Mouse (Mus musculus) intestine, embryonic 15.5 days (tissue): ENCODE results near the gene Gpr141. TPM values are rescaled to one million over a fixed set of nuclear protein-coding genes. Genes with fewer than 3 reads are reported as not detected.

Experiments
- ATAC-seq: fragments of 200-750 bp; cut with Nextera tagmentation; 2 replicates; pipeline ENCODE4 v1.8.0; 2017; ENCODE audit warnings: moderate TSS enrichment, moderate library complexity
- H3K27ac ChIP-seq: fragments of 300-500 bp; sonication (generic); 2 replicates; pipeline ENCODE4 v1.5.1; 2015; ENCODE audit warnings: mild to moderate bottlenecking, inconsistent platforms
- H3K27me3 ChIP-seq: fragments of 300-500 bp; sonication (generic); replicated peaks from 2 replicates; pipeline ENCODE4 v1.6.1; 2015; ENCODE audit warnings: inconsistent platforms
- H3K36me3 ChIP-seq: fragments of 300-500 bp; sonication (generic); 2 replicates; pipeline ENCODE4 v1.6.1; 2015; ENCODE audit warnings: inconsistent platforms
- H3K4me1 ChIP-seq: fragments of 300-500 bp; sonication (generic); replicated peaks from 2 replicates; pipeline ENCODE4 v1.6.1; 2015; ENCODE audit warnings: inconsistent platforms
- H3K4me2 ChIP-seq: fragments of 300-500 bp; sonication (generic); replicated peaks from 2 replicates; pipeline ENCODE4 v1.6.1; 2015; ENCODE audit warnings: mild to moderate bottlenecking, inconsistent platforms
- H3K4me3 ChIP-seq: fragments of 300-500 bp; sonication (generic); replicated peaks from 2 replicates; pipeline ENCODE4 v1.5.1; 2015; ENCODE audit warnings: inconsistent platforms
- H3K9ac ChIP-seq: fragments of 300-500 bp; sonication (generic); 2 replicates; pipeline ENCODE4 v1.6.1; 2015; ENCODE audit warnings: inconsistent platforms
- H3K9me3 ChIP-seq: fragments of 300-500 bp; sonication (generic); 2 replicates; pipeline ENCODE4 v1.6.1; 2016; ENCODE audit warnings: inconsistent platforms
- WGBS: fragments of 180-500 bp; shearing (Covaris S2); methylation state at CpG from one replicate; pipeline ENCODE4 v1.1.7; 2015; 5-methylcytosine and 5-hydroxymethylcytosine counted together
- polyA plus RNA-seq: library from polyadenylated mRNA; unstranded; fragments of >200 nt; fragmentation: Nextera tagmentation; extraction: Ambion mirVana; gene quantifications from 2 replicates; pipeline ENCODE4 v1.2.1, GENCODE M21; 2015

Gene Gpr141
- polyA plus RNA-seq = 0.82 and 0.90 TPM in 2 replicates

DNA sequence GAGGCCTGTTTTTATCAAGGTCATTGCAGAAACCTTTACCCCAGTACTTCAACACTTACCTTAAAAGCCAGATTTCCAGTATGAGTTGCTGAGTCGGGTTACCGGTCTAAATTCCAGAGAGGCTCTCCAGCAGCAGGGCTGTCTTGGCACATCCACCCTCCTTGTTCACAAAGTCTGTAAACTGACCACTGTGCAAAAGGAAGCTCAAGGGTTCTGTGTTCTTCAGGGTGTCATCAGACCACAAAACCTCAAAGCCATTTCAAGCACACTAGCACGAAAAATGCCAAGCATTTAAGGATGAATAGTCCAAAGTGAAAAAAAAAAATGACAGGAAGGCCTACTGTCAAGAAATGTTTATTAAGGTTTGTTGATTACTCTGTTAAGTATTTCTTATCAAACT is at the start of gene Gpr141:
Gene Gpr141, minus strand, starts transcription at position 187 of the 400 bp plus-strand sequence.
- H3K9ac ChIP-seq = no peak within 1 kb of the TSS
- ATAC-seq = no peak
- 51% methylated on average over 3 of the region's 3 CpGs for WGBS
- H3K27ac ChIP-seq = no peak within 1 kb of the TSS
- H3K4me1 ChIP-seq = no peaks in the 10 kb centered on the region
- no peaks in the 10 kb centered on the region for H3K36me3 ChIP-seq
- no peak within 1 kb of the TSS for H3K4me3 ChIP-seq
- no peak within 1 kb of the TSS for H3K4me2 ChIP-seq
- H3K9me3 ChIP-seq = no peaks in the 10 kb centered on the region
- no peaks in the 10 kb centered on the region for H3K27me3 ChIP-seq

DNA sequence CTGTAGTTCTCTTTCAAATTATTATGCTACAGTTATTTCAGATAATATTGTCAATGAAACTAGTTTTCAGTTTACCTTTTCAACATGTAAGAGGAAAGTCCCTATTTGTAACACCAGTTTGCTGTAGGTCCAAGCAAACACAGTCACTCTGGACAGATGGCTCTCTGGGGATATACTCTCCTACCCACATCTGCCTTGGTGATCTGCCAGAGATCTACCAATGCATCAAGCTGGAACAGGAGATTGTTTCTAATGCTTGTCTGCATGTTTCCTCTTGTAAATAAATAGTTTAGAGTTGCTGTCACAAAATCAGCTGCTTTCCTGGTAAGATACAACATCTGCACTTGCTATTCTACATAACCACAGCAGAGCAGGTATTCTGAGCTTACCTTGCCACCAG is 40.2 kb upstream of the Gpr141 start:
- H3K9me3 ChIP-seq = no peaks in the 10 kb centered on the region
- H3K9ac ChIP-seq = no peak overlapping the region
- no peak overlapping the region for H3K27ac ChIP-seq
- H3K36me3 ChIP-seq = no peaks in the 10 kb centered on the region
- no peak overlapping the region for H3K4me3 ChIP-seq
- no peak overlapping the region for H3K4me2 ChIP-seq
- no peak for ATAC-seq
- H3K4me1 ChIP-seq = no peaks in the 10 kb centered on the region
- H3K27me3 ChIP-seq = no peaks in the 10 kb centered on the region

DNA sequence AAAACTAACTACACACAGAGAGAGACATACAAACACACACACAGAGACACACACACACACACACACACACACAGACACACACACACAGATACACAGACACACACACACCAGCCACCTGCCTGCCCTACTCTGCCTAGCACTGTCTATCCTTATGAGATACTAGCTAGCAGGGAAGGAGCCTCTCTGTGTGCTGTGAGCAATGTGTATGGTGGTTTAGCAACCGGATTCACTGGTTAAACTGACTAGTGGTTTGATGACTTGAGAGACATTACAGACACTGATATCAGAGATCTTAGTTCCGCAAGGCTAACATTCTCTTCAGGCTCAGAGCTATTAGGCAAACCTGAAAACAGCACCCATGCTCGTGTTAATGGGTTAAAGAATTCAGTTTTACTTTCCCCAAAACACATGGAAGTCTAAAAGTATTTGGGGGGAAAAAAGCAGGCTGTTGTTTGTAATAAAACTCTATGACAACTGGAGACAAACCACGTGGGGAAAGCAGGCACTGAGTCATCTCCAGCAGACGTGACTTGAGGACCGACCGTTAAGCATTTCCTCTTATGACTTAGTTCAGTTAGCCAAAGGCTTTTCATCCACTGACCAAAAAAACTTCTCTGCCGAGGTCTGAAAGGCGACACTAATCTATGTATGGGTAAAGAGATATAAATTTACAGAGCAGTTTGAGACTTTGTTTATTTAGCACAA is 30.7 kb upstream of the Gpr141 start:
- Histone ChIP-seq H3K9ac (no peak overlapping the region), H3K4me3 (no peak overlapping the region), H3K4me2 (no peak overlapping the region), H3K27ac (no peak overlapping the region), H3K9me3 (no peaks in the 10 kb centered on the region), H3K4me1 (no peaks in the 10 kb centered on the region), H3K36me3 (no peaks in the 10 kb centered on the region), H3K27me3 (no peaks in the 10 kb centered on the region)
- 42% methylated on average over 9 of the region's 9 CpGs for WGBS
- no peak for ATAC-seq

DNA sequence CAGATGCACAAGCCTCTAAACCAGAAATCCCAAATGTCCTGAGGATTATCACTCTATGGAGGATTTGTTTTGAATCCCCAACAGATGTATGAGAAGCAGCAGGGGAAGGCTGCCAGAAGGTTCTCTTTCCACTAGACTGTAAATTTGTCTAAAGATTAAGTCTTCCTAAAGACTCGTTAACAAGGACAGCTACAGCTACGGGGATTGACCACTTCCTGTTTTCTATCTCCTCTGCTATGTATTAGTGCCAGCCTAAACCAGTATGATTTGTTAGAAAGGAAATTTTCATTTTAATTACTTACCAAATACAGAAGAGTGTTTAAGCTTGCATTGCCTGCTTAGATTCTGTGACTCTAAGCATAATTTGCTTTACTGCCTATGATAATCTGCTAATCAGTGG is 30.0 kb upstream of the Gpr141 start:
- ATAC-seq = no peak
- Histone ChIP-seq H3K27ac (no peak overlapping the region), H3K36me3 (no peaks in the 10 kb centered on the region), H3K9ac (no peak overlapping the region), H3K4me1 (no peaks in the 10 kb centered on the region), H3K4me2 (no peak overlapping the region), H3K4me3 (no peak overlapping the region), H3K9me3 (no peaks in the 10 kb centered on the region), H3K27me3 (no peaks in the 10 kb centered on the region)
- WGBS = 27% methylated on average over 2 of the region's 2 CpGs

DNA sequence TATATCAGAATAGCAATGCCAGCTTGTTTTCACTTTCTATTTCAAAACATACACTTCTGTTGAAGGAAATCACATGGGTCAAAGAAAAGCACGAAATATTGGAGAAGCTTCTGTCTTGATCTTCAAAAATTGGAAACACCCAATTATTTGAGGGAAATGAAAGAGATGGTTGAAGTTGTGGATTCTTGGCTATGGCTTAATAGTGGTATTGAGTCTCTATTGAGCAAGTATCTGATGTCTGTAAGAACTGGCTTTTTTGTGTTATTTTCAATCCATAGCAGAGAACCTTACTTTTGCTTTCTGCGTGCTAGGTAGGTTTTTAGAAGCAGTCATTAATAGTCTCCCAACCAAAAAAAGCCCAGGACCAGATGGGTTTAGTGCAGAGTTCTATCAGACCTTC is 19.4 kb upstream of the Gpr141 start:
- no peak for ATAC-seq

DNA sequence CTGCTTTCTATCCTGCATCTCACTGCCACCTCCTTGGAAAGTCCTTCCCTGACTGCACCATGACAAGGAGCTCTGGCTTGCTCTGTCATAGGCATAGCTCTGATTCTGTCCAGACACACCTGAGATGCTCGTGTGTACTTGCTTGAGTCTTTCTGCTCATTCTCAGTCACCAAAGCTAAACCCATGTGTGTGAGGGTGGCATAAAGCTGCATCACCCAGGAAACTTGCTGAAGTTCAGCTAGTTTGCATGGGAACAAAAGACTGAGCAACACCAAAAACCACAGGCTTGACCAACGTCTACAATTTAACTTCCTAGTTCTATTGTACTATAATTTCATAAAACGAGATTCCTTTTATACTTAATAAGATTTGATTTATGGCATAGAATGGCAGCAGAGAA is 18.6 kb upstream of the Gpr141 start:
- ATAC-seq = no peak
- no peak overlapping the region for H3K4me2 ChIP-seq
- no peaks in the 10 kb centered on the region for H3K36me3 ChIP-seq
- WGBS = 70% methylated on average over 3 of the region's 3 CpGs
- H3K27ac ChIP-seq = no peak overlapping the region
- H3K4me3 ChIP-seq = no peak overlapping the region
- no peaks in the 10 kb centered on the region for H3K27me3 ChIP-seq
- no peaks in the 10 kb centered on the region for H3K9me3 ChIP-seq
- no peaks in the 10 kb centered on the region for H3K4me1 ChIP-seq
- no peak overlapping the region for H3K9ac ChIP-seq

More for the DNA sequence above, 19.4 kb upstream of the Gpr141 start:
- Histone ChIP-seq H3K9me3 (no peaks in the 10 kb centered on the region), H3K36me3 (no peaks in the 10 kb centered on the region), H3K9ac (no peak overlapping the region), H3K27me3 (no peaks in the 10 kb centered on the region), H3K27ac (no peak overlapping the region), H3K4me3 (no peak overlapping the region), H3K4me2 (no peak overlapping the region), H3K4me1 (no peaks in the 10 kb centered on the region)
- WGBS = 88% methylated on average over 2 of the region's 2 CpGs

DNA sequence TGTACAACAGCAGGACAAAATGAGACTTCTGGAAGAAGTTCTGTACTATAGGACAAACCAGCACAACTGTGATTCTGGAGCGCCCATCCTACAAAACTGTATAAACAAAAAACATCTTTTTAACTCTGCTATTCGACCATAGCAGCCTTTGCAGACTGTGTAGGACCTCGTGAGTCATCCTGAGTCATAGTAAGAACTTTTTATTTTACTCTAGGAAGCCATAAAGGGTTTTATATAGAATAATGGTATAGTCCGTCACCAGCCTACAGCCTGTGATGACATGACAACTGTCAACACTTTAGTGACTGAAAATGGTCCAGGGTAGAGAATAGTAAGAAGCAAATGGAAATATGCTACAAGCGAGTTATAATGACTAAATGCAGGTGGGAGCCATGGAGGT is 17.6 kb upstream of the Gpr141 start:
- Histone ChIP-seq H3K27me3 (no peaks in the 10 kb centered on the region), H3K27ac (no peak overlapping the region), H3K9me3 (no peaks in the 10 kb centered on the region), H3K9ac (no peak overlapping the region), H3K4me1 (no peaks in the 10 kb centered on the region), H3K36me3 (no peaks in the 10 kb centered on the region), H3K4me2 (no peak overlapping the region), H3K4me3 (no peak overlapping the region)
- WGBS = 81% methylated on average over 5 of the region's 5 CpGs
- ATAC-seq = no peak

DNA sequence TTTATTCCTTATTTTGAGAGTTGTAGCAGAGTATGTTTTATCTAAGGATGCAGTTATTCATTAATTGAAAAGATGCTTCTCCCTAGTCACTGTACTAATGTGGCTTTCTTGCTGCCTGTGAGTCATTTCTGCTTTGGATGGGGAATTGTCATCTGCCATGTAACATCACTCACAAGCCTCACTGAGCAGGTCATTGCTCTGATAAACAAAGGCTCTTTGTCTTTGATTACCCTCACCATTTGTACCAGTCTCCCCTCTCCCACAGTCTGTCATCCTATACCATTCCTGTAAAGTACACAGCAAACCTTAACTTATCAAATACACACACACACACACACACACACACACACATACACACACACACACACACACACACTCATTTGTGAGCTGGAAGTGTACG is 16.1 kb upstream of the Gpr141 start:
- no peaks in the 10 kb centered on the region for H3K9me3 ChIP-seq
- WGBS = 65% methylated on average over 1 of the region's 1 CpGs
- no peak overlapping the region for H3K9ac ChIP-seq
- no peak overlapping the region for H3K27ac ChIP-seq
- H3K36me3 ChIP-seq = no peaks in the 10 kb centered on the region
- no peak overlapping the region for H3K4me2 ChIP-seq
- no peak for ATAC-seq
- no peaks in the 10 kb centered on the region for H3K27me3 ChIP-seq
- no peak overlapping the region for H3K4me3 ChIP-seq
- no peaks in the 10 kb centered on the region for H3K4me1 ChIP-seq

DNA sequence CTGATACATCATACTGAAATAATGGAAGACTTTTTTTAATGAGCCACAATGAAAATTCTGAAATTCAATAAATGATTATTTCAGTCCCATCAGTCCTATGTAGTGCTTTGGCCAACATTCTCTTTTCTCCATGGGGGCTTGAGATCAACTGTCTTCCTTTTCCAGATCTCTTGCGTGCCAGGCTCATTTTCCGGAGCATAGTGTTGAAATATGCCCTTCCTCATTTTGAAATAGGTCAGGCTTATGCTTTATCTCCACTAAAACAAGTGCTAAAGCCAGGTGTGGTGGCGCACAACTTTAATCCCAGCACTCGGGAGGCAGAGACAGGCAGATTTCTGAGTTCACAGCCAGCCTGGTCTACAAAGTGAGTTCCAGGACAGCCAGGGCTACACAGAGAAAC is 6.5 kb upstream of the Gpr141 start:
- H3K27me3 ChIP-seq = no peaks in the 10 kb centered on the region
- no peak for ATAC-seq
- no peak overlapping the region for H3K9ac ChIP-seq
- no peak overlapping the region for H3K4me2 ChIP-seq
- H3K9me3 ChIP-seq = no peaks in the 10 kb centered on the region
- no peak overlapping the region for H3K27ac ChIP-seq
- no peaks in the 10 kb centered on the region for H3K36me3 ChIP-seq
- H3K4me3 ChIP-seq = no peak overlapping the region
- 92% methylated on average over 4 of the region's 4 CpGs for WGBS
- no peaks in the 10 kb centered on the region for H3K4me1 ChIP-seq

DNA sequence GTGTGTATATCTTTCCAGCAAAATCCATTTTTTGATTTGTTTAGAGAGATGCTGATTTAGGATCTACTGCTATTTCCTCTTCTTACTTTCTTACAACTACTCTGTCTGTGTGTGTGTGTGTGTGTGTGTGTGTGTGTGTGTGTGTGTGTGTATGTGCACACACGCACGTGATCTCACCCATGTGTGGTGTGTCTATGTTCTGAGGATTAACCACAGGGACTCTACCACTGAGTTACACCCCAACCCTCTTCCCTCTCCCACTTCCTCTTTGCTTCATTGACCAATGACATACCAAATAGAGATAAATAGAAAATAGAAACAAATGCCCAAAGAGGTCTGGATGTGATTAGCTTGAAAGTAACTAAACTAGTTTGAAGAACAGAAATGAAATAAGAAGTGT is 4.0 kb upstream of the Gpr141 start:
- Histone ChIP-seq H3K36me3 (no peaks in the 10 kb centered on the region), H3K4me3 (no peak overlapping the region), H3K4me1 (no peaks in the 10 kb centered on the region), H3K27me3 (no peaks in the 10 kb centered on the region), H3K9ac (no peak overlapping the region), H3K9me3 (no peaks in the 10 kb centered on the region), H3K4me2 (no peak overlapping the region), H3K27ac (no peak overlapping the region)
- ATAC-seq = no peak
- WGBS = 75% methylated on average over 2 of the region's 2 CpGs

DNA sequence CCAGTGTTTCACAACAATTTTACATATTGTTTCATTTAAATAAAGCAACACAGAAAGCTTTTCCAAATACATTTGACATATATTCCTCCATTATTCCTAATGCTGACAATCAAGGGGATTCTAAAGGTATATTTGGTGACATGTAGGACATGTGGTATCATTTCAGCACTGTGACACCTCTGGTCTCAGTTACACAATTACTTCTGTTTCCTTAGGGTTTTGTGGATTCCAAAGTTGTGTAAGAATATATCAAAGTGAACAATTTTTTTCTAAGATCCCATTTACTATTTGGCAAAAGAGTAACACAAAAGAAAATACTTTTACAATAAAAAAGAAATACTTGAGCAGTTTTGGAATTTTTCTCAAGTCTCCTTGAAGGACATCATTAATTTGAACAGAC is 2.4 kb downstream of the Gpr141 start:
- Histone ChIP-seq H3K4me2 (no peak overlapping the region), H3K27me3 (no peaks in the 10 kb centered on the region), H3K4me1 (no peaks in the 10 kb centered on the region), H3K4me3 (no peak overlapping the region), H3K9ac (no peak overlapping the region), H3K36me3 (no peaks in the 10 kb centered on the region), H3K9me3 (no peaks in the 10 kb centered on the region), H3K27ac (no peak overlapping the region)
- no peak for ATAC-seq

DNA sequence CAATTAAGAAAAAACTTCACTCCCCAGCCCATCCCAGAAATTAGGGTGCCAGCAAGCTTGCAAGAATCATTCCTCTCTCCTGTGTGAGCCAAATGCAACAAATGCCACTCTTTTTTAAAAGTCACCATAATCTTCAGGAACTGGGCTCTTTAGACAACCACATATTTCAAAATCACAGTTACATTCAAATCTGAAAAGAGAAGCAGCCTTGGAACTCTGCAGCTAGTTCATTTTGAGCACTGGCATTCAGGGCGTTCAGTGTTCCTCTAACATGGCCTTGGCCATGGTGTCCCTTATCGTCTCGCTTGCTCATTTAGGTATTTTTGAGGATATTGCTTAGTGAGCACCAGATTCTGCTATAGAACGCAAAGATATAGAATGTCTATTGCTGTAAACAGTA is 4.1 kb downstream of the Gpr141 start:
- 90% methylated on average over 4 of the region's 4 CpGs for WGBS
- no peak overlapping the region for H3K4me3 ChIP-seq
- no peaks in the 10 kb centered on the region for H3K4me1 ChIP-seq
- no peaks in the 10 kb centered on the region for H3K9me3 ChIP-seq
- no peaks in the 10 kb centered on the region for H3K27me3 ChIP-seq
- no peak overlapping the region for H3K27ac ChIP-seq
- no peaks in the 10 kb centered on the region for H3K36me3 ChIP-seq
- no peak overlapping the region for H3K4me2 ChIP-seq
- H3K9ac ChIP-seq = no peak overlapping the region
- ATAC-seq = no peak

DNA sequence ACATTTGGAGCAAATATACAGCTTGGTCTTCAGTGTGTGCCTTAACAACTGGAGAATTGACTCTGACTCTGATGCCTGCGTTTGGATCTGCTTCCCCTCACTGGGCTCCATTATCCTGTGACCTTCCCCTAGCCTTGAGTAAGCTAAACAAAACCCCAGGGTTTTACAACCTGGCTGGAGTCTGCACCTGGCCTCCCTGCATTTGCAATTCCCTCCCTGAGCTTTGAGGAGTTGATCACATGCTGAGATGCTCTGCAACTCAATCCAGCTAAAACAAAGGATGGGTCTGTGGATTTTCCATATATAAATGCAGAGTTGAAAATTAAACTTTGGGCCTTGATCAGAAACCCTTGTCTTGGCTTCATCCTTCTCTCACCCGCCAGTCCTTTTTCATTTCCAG is 4.8 kb downstream of the Gpr141 start:
- Histone ChIP-seq H3K9ac (no peak overlapping the region), H3K4me2 (no peak overlapping the region), H3K27me3 (no peaks in the 10 kb centered on the region), H3K4me1 (no peaks in the 10 kb centered on the region), H3K27ac (no peak overlapping the region), H3K36me3 (no peaks in the 10 kb centered on the region), H3K9me3 (no peaks in the 10 kb centered on the region), H3K4me3 (no peak overlapping the region)
- 47% methylated on average over 2 of the region's 2 CpGs for WGBS
- no peak for ATAC-seq
